Mouse (Mus musculus) c-Kit-positive CD71-negative TER-119-negative erythroid progenitor cells, embryonic 14.5 days (primary cell): ENCODE data around the gene Rraga.
"Not testable (repeated sequence)": the region's sequence is repeated elsewhere in the genome, so short reads cannot be mapped to it uniquely, and the experiment has no call there.

ENCODE experiments used
- DNase-seq: peaks from one replicate; pipeline ENCODE4 v3.0.0-alpha.2; 2013; ENCODE audit warnings: low read depth

Gene Rraga

GRCm38 (mm10) chr4:86588236-86588635 lies 12.8 kb downstream of the Rraga start:
- no peak for DNase-seq

- no peak for DNase-seq
Measured at GRCm38 (mm10) chr4:86591304-86591703, 15.8 kb downstream of the Rraga start.

GRCm38 (mm10) chr4:86611524-86612288 lies 36.2 kb downstream of the Rraga start, which contains the start of gene Haus6:
TSS of gene Haus6 (minus strand) at chr4:86612055.
- peak; percentile 90 for DNase-seq

GRCm38 (mm10) chr4:86612289-86612620 lies 36.8 kb downstream of the Rraga start:
- DNase-seq = peak; percentile 12

- DNase-seq = no peak
Measured at GRCm38 (mm10) chr4:86620506-86620905, 45.0 kb downstream of the Rraga start.

GRCm38 (mm10) chr4:86622116-86622515 lies 46.6 kb downstream of the Rraga start:
- DNase-seq = no peak

GRCm38 (mm10) chr4:86622532-86622931 lies 47.1 kb downstream of the Rraga start:
- not testable (repeated sequence) for DNase-seq

GRCm38 (mm10) chr4:86625463-86625862 lies 50.0 kb downstream of the Rraga start:
- DNase-seq = no peak

- DNase-seq = not testable (repeated sequence)
Measured at GRCm38 (mm10) chr4:86626496-86626895, 51.0 kb downstream of the Rraga start.
